In genomic region chr6:67013949-67014678, GRCm38 (mm10) we compare ENCODE assay signal across 15 mouse cellular contexts. TPM values are rescaled to one million over a fixed set of nuclear protein-coding genes. Genes with fewer than 3 reads are reported as not detected.
DNase-seq lines count a peak whose midpoint lies in the region; ATAC-seq and TF ChIP-seq lines count a peak whose summit lies in the region.
"Had no signal": no experiment of that assay in that cellular context is flagged by ENCODE, and none has a peak within 500 bp of the region (broad histone marks: within the 10 kb centered on the region; RNA-seq: fewer than 3 reads in every experiment).

No protein-coding gene starts in this region.

- peak overlapping the region; percentile 12; the same call in 1 of the 2 replicates for H3K4me2 ChIP-seq in liver, embryonic 11.5 days
- peak overlapping the region; percentile 15 for H3K4me2 ChIP-seq in myocyte (ENCODE audit: low read depth)
- H3K4me2 ChIP-seq: heart, embryonic 13.5 days; limb, embryonic 13.5 days; neural tube, embryonic 15.5 days had no signal

- peaks cover 31% of the 10 kb centered on the region for H3K4me1 ChIP-seq in liver, embryonic 11.5 days (replicated peaks; ENCODE audit: control insufficient read depth, insufficient read depth, low read length)

- DNase-seq in induced T-regulatory cell, adult 2 months (ENCODE audit: low read depth), result peak; percentile 31
- no peak for DNase-seq in liver, embryonic 11.5 days (ENCODE audit: low spot score)
- DNase-seq in lung, adult 18-20 months, result no peak
- DNase-seq in ovary, postnatal 14 days (ENCODE audit: low spot score), result no peak
- DNase-seq in Muller cell, postnatal 12 days (ENCODE audit: inconsistent ontology term), result no peak
- DNase-seq: embryo, embryonic 11 days; forebrain, postnatal 0 days; gastrocnemius, postnatal 25 days; thymus, adult 18-20 months had no signal

- H3K9me3 ChIP-seq in liver, embryonic 11.5 days (ENCODE audit: control insufficient read depth, low read length), result no peaks in the 10 kb centered on the region
- H3K9me3 ChIP-seq: heart, embryonic 13.5 days; hindbrain, embryonic 10.5 days; limb, embryonic 13.5 days; neural tube, embryonic 15.5 days had no signal

- WGBS in liver, embryonic 11.5 days, result 83% methylated on average over 9 of the region's 9 CpGs

- ATAC-seq in erythroblast, adult 5-6 weeks (replicated peaks; ENCODE audit: low FRiP score, poor library complexity, severe bottlenecking), result peak; percentile 66
- ATAC-seq in liver, embryonic 11.5 days (replicated peaks; ENCODE audit: low FRiP score), result peak; percentile 74
- ATAC-seq: forebrain, postnatal 0 days had no signal

- 0 out of 2 replicates have a peak overlapping the region, but pooled peaks have one; percentile 25 for H3K9ac ChIP-seq in liver, embryonic 11.5 days (ENCODE audit: low read depth, low read length)
- H3K9ac ChIP-seq: forebrain, postnatal 0 days; heart, embryonic 13.5 days; limb, embryonic 13.5 days; neural tube, embryonic 15.5 days had no signal

- H3K79me2 ChIP-seq in myocyte (ENCODE audit: control insufficient read depth, insufficient read depth), result no peaks in the 10 kb centered on the region

- peak overlapping the region; percentile 19 for H3K27ac ChIP-seq in liver, embryonic 11.5 days (ENCODE audit: low read depth, low read length)
- H3K27ac ChIP-seq: heart, embryonic 13.5 days; hindbrain, embryonic 10.5 days; limb, embryonic 13.5 days; neural tube, embryonic 15.5 days had no signal

- H3ac ChIP-seq in myocyte (ENCODE audit: control insufficient read depth, insufficient read length), result no peak overlapping the region

- no peak overlapping the region for H3K4me3 ChIP-seq in liver, embryonic 11.5 days (ENCODE audit: low read depth, low read length)
- no peak overlapping the region for H3K4me3 ChIP-seq in myocyte
- H3K4me3 ChIP-seq: heart, embryonic 13.5 days; hindbrain, embryonic 10.5 days; limb, embryonic 13.5 days; neural tube, embryonic 15.5 days had no signal

- no peaks in the 10 kb centered on the region for H3K36me3 ChIP-seq in liver, embryonic 11.5 days (ENCODE audit: control insufficient read depth, insufficient read depth, low read length)
- H3K36me3 ChIP-seq in myocyte (ENCODE audit: control insufficient read depth, insufficient read depth), result no peaks in the 10 kb centered on the region
- H3K36me3 ChIP-seq: hindbrain, embryonic 10.5 days; limb, embryonic 13.5 days; neural tube, embryonic 15.5 days had no signal

- no peaks in the 10 kb centered on the region for H3K27me3 ChIP-seq in liver, embryonic 11.5 days (replicated peaks; ENCODE audit: control insufficient read depth, insufficient read depth, low read length)
- H3K27me3 ChIP-seq in myocyte (ENCODE audit: control insufficient read depth, insufficient read depth, insufficient read length), result no peaks in the 10 kb centered on the region
- H3K27me3 ChIP-seq: heart, embryonic 13.5 days; limb, embryonic 13.5 days; neural tube, embryonic 15.5 days had no signal

- no peak for TF ChIP-seq POLR2A in myocyte (IDR thresholded peaks at IDR 0.05; ENCODE audit: insufficient read length, low read depth)

TF ChIP-seq in myocyte, 11 proteins besides CTCF, POLR2A, EP300 and RAD21:
- no peak for TF ChIP-seq CEBPB (IDR thresholded peaks at IDR 0.05; ENCODE audit: insufficient read depth, poor library complexity, severe bottlenecking)
- no peak for TF ChIP-seq USF1 (IDR thresholded peaks at IDR 0.05; ENCODE audit: low read depth)
- TF ChIP-seq MYOD1 (IDR thresholded peaks at IDR 0.05; ENCODE audit: control insufficient read depth in 1 of 3, insufficient read length in 2 of 3, low read depth in 2 of 3), result no peak
- no peak for TF ChIP-seq E2F4 (IDR thresholded peaks at IDR 0.05; ENCODE audit: insufficient read depth)
- TF ChIP-seq MYOG (IDR thresholded peaks at IDR 0.05; ENCODE audit: control insufficient read depth in 1 of 3, insufficient read depth in 1 of 3, insufficient read length in 2 of 3, low read depth in 2 of 3), result no peak
- TF ChIP-seq SRF (IDR thresholded peaks at IDR 0.05; ENCODE audit: control insufficient read depth, insufficient read length, low read depth), result no peak
- no peak for TF ChIP-seq TCF12 (IDR thresholded peaks at IDR 0.05; ENCODE audit: insufficient read depth, poor library complexity, severe bottlenecking)
- no peak for TF ChIP-seq MAX (IDR thresholded peaks at IDR 0.05; ENCODE audit: low read depth)
- TF ChIP-seq REST (IDR thresholded peaks at IDR 0.05; ENCODE audit: insufficient read depth, insufficient read length), result no peak
- no peak for TF ChIP-seq POLR2AphosphoS2 (IDR thresholded peaks at IDR 0.05; ENCODE audit: insufficient read length, low read depth)
- no peak for TF ChIP-seq TCF3 (IDR thresholded peaks at IDR 0.05; ENCODE audit: insufficient read length, low read depth)

RNA-seq across cellular contexts. Expression of gene Gadd45a, which starts 23.1 kb away (rescaled TPM):
- total RNA-seq in erythroblast, adult 5-6 weeks (2015; ENCODE audit: low replicate concordance), result 401 and 415 TPM in 2 replicates
- total RNA-seq in erythroblast, adult 5-6 weeks (2017; ENCODE audit: low replicate concordance), result 648 and 695 TPM in 2 replicates
- 27.9 and 31.1 TPM in 2 replicates for polyA plus RNA-seq in liver, embryonic 11.5 days (2014; fragmentation: Nextera tagmentation; extraction: Ambion mirVana)
- polyA plus RNA-seq in myocyte (2012; fragmentation: generic; extraction: Trizol), result 381 TPM

Comparison
In these comparisons a context has a peak if more than half of its experiments do, and no peak if none do; other contexts are left out.
1. RNA of gene Gadd45a, which starts 23.1 kb away (polyA plus RNA-seq): 381 TPM in myocyte (single experiment); 27.9 to 31.1 TPM in liver, embryonic 11.5 days; every median in the first group is over 10 times any median in the second.